Mouse (Mus musculus) thymus, adult 2 months (tissue): ENCODE measurements around the gene Shkbp1.

Experiments
- CTCF ChIP-seq: fragments of 200-500 bp; IDR thresholded peaks from 2 replicates; pipeline ENCODE4 v1.5.1; 2012; ENCODE audit warnings: mild to moderate bottlenecking, control low read depth, low read length, moderate library complexity, borderline replicate concordance; ENCODE audit not compliant: control insufficient read depth, poor library complexity, insufficient read depth; ENCODE audit errors: extremely low read depth
- POLR2A ChIP-seq: fragments of 200-500 bp; IDR thresholded peaks from 2 replicates; pipeline ENCODE4 v1.6.1; 2012; ENCODE audit warnings: mild to moderate bottlenecking, low read length, control low read depth, moderate library complexity; ENCODE audit not compliant: control insufficient read depth, poor library complexity, insufficient read depth; ENCODE audit errors: extremely low read depth

DNA sequence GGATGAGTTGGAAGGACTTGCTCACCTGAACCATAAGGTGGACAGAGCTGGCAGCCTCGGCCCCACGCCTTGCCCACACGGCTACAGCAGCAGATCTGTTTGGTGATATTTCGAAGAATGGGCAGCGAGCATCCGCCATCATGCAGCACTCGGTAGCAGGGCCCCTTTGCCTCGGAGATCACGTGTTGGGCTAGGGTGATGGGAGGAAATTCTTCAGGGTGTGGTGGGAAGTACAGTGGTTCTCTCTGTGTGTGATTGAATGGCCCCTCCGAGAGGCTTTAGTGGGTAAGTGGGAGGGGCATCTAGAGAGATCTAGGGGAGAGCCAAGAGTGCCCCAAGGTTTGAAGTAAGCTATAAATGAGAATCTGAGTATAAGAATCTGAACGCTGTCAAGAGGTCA is 27.7 kb downstream of the Shkbp1 start:
- TF ChIP-seq POLR2A (no peak), CTCF (no peak)
